Mouse (Mus musculus) cerebellum, adult 2 months (tissue): ENCODE data around the gene Smco2. TPM values are rescaled to one million over a fixed set of nuclear protein-coding genes. Genes with fewer than 3 reads are reported as not detected.

Experiments used
- DNase-seq, 2 experiments: peaks; one replicate each; pipeline ENCODE4 v3.0.0; 2021
- H3K27ac ChIP-seq: fragments of 200-500 bp; 2 replicates; pipeline ENCODE4 v1.5.1; 2012; ENCODE audit warnings: low read length, control low read depth, inconsistent platforms; ENCODE audit not compliant: insufficient read depth
- H3K27me3 ChIP-seq: fragments of 200-500 bp; 2 replicates; pipeline ENCODE4 v1.6.1; 2012; ENCODE audit warnings: inconsistent platforms, mild to moderate bottlenecking, low read length, moderate library complexity; ENCODE audit not compliant: control insufficient read depth, insufficient read depth
- H3K4me1 ChIP-seq: fragments of 200-500 bp; 2 replicates; pipeline ENCODE4 v1.6.1; 2011; ENCODE audit warnings: low read length; ENCODE audit not compliant: control insufficient read depth, insufficient read depth
- H3K4me3 ChIP-seq: fragments of 200-500 bp; replicated peaks from 2 replicates; pipeline ENCODE3; 2011; ENCODE audit warnings: mild to moderate bottlenecking, low read depth, low read length, control low read depth; ENCODE audit not compliant: insufficient read depth
- CTCF ChIP-seq: fragments of 200-500 bp; IDR thresholded peaks from 2 replicates; pipeline ENCODE4 v1.5.1; 2011; ENCODE audit warnings: low read depth, mild to moderate bottlenecking, control low read depth, low read length, moderate library complexity, borderline replicate concordance; ENCODE audit not compliant: insufficient read depth
- POLR2A ChIP-seq: fragments of 200-500 bp; IDR thresholded peaks from 2 replicates; pipeline ENCODE4 v1.6.1; 2011; ENCODE audit warnings: low read length, control low read depth, borderline replicate concordance; ENCODE audit not compliant: insufficient read depth
- WGBS: fragments of 180-500 bp; shearing (Covaris S2); methylation state at CpG from one replicate; pipeline ENCODE4 v1.1.7; 2018; 5-methylcytosine and 5-hydroxymethylcytosine counted together
- polyA plus RNA-seq: library from polyadenylated mRNA; depleted of rRNA; stranded (reverse); fragments of >200 nt; gene quantifications from 2 replicates; pipeline ENCODE4 v1.2.3, GENCODE M21; 2012

Gene Smco2
- polyA plus RNA-seq, 1 experiment = not detected

DNA sequence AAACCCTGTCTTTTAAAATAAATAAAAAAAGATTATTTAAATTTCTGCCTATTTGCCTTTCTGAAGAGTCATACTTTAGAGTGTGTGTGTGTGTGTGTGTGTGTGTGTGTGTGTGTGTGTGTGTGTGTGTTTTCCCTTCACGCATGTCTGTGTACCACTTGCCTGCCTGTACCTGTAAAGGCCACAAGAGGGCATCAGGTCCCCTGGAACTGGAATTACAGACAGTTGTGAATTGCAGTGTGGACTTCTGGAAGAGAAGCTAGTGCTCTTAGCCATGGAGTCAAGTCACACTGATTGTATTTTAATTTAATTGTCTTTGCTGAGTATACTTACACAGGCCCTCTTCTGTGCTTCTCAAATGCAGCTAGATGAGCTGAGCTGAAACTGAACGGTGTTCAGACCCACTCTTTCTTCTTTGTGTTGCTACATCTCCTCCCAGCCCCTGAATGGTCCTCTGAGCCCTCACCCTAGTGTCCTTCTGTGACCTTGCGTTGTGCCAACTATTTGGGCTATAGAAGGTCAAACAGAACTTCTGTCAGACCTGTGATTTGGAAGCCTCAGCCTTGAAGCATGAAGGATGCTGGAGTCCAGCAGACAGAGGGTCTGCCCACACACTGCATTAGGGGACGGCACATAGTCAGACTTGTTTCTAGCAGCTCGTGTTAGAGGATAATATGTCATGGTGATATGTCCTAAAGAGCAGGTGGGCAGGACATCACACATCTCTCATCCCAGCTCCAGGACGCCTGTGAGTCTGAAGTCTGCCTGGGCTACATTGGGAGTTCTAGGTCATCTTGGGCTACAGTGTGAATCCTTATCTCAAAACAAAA lies 16.2 kb upstream of the Smco2 start:
- WGBS = 74% methylated on average over 6 of the region's 6 CpGs
- TF ChIP-seq CTCF (peak; percentile 66), POLR2A (no peak)
- Histone ChIP-seq H3K27ac (no peak overlapping the region), H3K27me3 (no peaks in the 10 kb centered on the region), H3K4me3 (no peak overlapping the region), H3K4me1 (no peaks in the 10 kb centered on the region)
- DNase-seq = peak in 1 of 2 experiments; percentile 9

- TF ChIP-seq CTCF (no peak), POLR2A (no peak)
- 86% methylated on average over 3 of the region's 3 CpGs for WGBS
- H3K27ac ChIP-seq = no peak overlapping the region
- DNase-seq = no peak
- no peaks in the 10 kb centered on the region for H3K4me1 ChIP-seq
- no peak overlapping the region for H3K4me3 ChIP-seq
- H3K27me3 ChIP-seq = no peaks in the 10 kb centered on the region
Measured at GRCm38 (mm10) chr6:146834342-146834741, 15.6 kb upstream of the Smco2 start.

DNA sequence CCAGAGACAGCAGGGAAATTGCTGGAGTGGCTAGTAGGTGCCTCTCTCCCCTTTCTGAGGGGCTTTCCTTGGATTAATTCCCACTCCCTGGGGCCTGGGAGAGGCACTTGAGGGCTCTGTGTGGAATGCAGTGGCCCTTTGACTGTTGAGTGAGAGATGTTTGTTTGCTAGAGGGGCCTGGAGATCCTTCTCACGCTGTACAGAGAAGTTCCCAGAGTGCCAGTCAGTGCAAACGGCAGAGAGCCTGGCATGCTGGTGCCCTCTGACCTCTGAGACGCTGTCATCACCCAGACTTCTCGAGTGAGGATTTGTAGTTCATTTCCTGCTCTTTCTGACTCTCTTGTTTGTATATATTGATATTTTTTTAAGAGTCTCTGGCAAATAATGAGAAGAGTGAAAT lies 14.1 kb upstream of the Smco2 start:
- TF ChIP-seq CTCF = no peak
- no peak for TF ChIP-seq POLR2A
- WGBS = 33% methylated on average over 4 of the region's 4 CpGs
- no peak for DNase-seq
- H3K27ac ChIP-seq = no peak overlapping the region
- H3K4me1 ChIP-seq = no peaks in the 10 kb centered on the region; the same call in 1 of the 2 replicates
- no peak overlapping the region for H3K4me3 ChIP-seq
- no peaks in the 10 kb centered on the region for H3K27me3 ChIP-seq

GRCm38 (mm10) chr6:146837316-146837715 lies 12.6 kb upstream of the Smco2 start:
- WGBS = 83% methylated on average over 7 of the region's 7 CpGs
- Histone ChIP-seq H3K4me3 (no peak overlapping the region), H3K27me3 (no peaks in the 10 kb centered on the region), H3K4me1 (no peaks in the 10 kb centered on the region; the same call in 1 of the 2 replicates), H3K27ac (no peak overlapping the region)
- no peak for TF ChIP-seq CTCF
- no peak for DNase-seq

DNA sequence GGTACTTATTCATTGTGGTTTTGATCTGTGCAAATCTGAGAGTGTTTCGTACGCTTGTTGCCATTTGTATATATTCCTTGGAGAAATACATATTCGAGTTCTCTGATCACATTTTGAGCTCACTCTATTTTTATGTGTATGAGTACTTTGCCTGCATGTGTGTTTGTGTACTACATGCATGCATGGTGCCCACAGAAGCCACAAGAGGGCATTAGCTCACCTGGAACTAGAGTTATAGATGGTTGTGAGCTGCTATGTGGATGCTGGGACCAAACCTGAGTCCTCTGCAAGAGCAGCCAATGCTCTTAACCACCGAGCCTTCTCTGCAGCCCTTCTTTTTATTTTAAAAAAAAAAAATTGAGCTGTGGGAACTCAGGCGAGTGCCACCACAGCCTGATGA lies 11.5 kb upstream of the Smco2 start:
- DNase-seq = no peak
- TF ChIP-seq POLR2A = no peak
- TF ChIP-seq CTCF = no peak
- no peaks in the 10 kb centered on the region; the same call in 1 of the 2 replicates for H3K4me1 ChIP-seq
- no peak overlapping the region for H3K4me3 ChIP-seq
- H3K27me3 ChIP-seq = no peaks in the 10 kb centered on the region
- no peak overlapping the region for H3K27ac ChIP-seq
- WGBS = 91% methylated on average over 5 of the region's 5 CpGs

DNA sequence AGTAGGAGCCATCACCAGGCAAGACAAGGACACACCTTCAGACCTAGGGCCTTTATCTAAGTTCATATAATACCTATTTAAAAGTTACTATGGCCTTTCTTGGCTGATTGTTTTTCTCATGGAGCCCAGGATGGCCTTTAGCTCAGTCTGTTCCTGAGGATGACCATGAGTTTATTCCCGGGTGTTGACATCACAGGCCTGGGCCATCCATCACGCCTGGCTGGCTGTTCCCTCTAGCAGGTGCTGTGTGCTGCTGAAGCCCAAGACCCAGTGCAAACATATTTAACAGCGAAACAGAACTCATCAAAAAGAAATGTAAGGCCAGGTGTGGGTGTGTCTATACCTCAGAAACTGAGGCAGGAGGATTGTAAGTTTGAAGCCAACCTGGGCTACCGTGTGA lies 11.0 kb upstream of the Smco2 start:
- H3K27ac ChIP-seq = no peak overlapping the region
- H3K4me3 ChIP-seq = no peak overlapping the region
- H3K27me3 ChIP-seq = no peaks in the 10 kb centered on the region
- H3K4me1 ChIP-seq = no peaks in the 10 kb centered on the region; the same call in 1 of the 2 replicates
- DNase-seq = no peak
- TF ChIP-seq CTCF (no peak), POLR2A (no peak)
- 92% methylated on average over 4 of the region's 4 CpGs for WGBS

DNA sequence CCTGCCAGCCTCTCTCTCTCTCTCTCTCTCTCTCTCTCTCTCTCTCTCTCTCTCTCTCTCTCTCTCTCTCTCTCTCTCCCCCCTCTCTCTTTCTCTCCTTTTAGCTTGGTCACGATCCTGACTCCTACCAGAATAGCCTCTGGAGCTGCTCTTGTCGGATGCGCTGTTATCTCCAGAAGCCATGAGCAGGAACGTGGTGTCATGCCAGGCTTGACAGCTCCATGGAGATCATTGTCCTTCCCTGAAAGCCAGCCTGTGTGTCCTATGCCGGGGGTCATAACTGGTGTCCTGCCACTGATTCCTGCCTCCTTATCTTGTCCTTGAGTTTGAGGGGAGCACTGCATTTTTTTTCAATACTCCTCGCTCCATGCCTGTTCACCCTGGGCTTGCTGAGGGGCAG lies 5.0 kb upstream of the Smco2 start:
- 66% methylated on average over 6 of the region's 6 CpGs for WGBS
- Histone ChIP-seq H3K27me3 (no peaks in the 10 kb centered on the region), H3K4me3 (no peak overlapping the region), H3K4me1 (no peaks in the 10 kb centered on the region; the same call in 1 of the 2 replicates), H3K27ac (no peak overlapping the region)
- TF ChIP-seq CTCF (no peak), POLR2A (no peak)
- DNase-seq = no peak

DNA sequence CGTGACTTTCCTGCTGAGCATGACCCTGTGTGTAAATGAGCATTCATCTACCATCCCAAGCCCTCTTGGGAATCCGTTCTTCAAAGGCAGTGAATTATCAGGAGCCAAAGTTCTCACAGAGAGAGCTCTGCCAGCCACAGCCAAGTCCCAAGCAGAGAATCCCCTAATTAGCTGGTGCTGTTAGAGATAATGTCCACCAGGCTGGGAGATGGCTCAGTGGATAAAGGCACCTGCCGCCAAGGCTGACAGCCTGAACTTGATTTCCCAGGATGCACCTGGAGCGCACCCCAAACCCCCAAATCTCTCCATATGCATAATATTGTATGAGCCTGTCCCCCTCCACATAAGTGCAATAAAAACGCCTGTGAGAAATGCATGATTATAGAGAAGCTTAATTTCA lies 4.6 kb upstream of the Smco2 start:
- DNase-seq = no peak
- no peak overlapping the region for H3K27ac ChIP-seq
- no peak overlapping the region for H3K4me3 ChIP-seq
- TF ChIP-seq POLR2A = no peak
- no peak for TF ChIP-seq CTCF
- no peaks in the 10 kb centered on the region for H3K27me3 ChIP-seq
- 64% methylated on average over 5 of the region's 5 CpGs for WGBS
- no peaks in the 10 kb centered on the region for H3K4me1 ChIP-seq
